Mouse (Mus musculus): ENCODE data around the gene Hsd17b12.

DNA sequence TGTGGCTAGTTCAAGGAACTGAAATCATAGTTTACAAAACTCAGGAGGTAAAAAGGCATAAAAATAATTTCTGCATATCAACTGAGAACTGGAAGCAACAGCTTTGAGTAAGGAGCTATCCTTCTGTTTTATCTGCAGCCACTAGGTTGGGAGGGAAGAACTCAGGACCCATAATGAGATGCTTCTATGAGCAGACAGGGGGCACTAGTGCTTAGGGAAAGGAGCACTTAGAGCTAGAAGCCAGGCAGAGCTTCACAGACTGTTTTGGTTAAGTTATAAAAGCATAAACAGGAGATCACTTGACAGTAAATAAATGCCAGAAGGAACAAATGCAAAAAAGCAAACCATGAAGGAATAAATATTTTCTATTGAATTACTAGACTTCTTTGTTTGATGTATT, 103.0 kb downstream of the Hsd17b12 start:
- TF ChIP-seq POLR2A (IDR thresholded peaks at IDR 0.05; ENCODE audit: low read depth, low read length) (no peak), CTCF (IDR thresholded peaks at IDR 0.05; ENCODE audit: extremely low read depth, insufficient read depth, insufficient read length, insufficient replicate concordance) (no peak)
